Mouse (Mus musculus) myocyte (in vitro differentiated cells): ENCODE data around the gene Hspbap1. TPM values are rescaled to one million over a fixed set of nuclear protein-coding genes. Genes with fewer than 3 reads are reported as not detected.

ENCODE experiments used
- H3K27me3 ChIP-seq: one replicate; pipeline ENCODE4 v1.6.1; 2011; ENCODE audit not compliant: control insufficient read depth, insufficient read depth, insufficient read length
- H3K36me3 ChIP-seq: one replicate; pipeline ENCODE4 v1.6.1; 2011; ENCODE audit not compliant: control insufficient read depth, insufficient read depth
- H3K4me2 ChIP-seq: one replicate; pipeline ENCODE4 v1.6.1; 2011; ENCODE audit warnings: low read depth, control low read depth
- H3K4me3 ChIP-seq: one replicate; pipeline ENCODE4 v1.5.1; 2011; ENCODE audit warnings: mild to moderate bottlenecking, control low read depth, moderate library complexity
- H3K79me2 ChIP-seq: one replicate; pipeline ENCODE4 v1.6.1; 2011; ENCODE audit not compliant: control insufficient read depth, insufficient read depth
- H3ac ChIP-seq: one replicate; pipeline ENCODE4 v1.6.1; 2011; ENCODE audit not compliant: control insufficient read depth, insufficient read length
- CEBPB ChIP-seq: IDR thresholded peaks from 2 replicates; pipeline ENCODE4 v1.6.1; 2011; ENCODE audit warnings: mild to moderate bottlenecking, moderate library complexity; ENCODE audit not compliant: poor library complexity, insufficient read depth, severe bottlenecking
- E2F4 ChIP-seq: IDR thresholded peaks from one replicate; pipeline ENCODE4 v1.6.1; 2011; ENCODE audit warnings: mild to moderate bottlenecking, control low read depth, moderate library complexity; ENCODE audit not compliant: insufficient read depth
- MAX ChIP-seq: IDR thresholded peaks from one replicate; pipeline ENCODE4 v1.6.1; 2011; ENCODE audit warnings: low read depth, mild to moderate bottlenecking, control low read depth
- MYOD1 ChIP-seq, 3 experiments: IDR thresholded peaks; one replicate each; pipeline ENCODE4 v1.6.1; 2011; ENCODE audit warnings: control low read depth in 2 of 3, low read depth in 2 of 3, mild to moderate bottlenecking in 2 of 3, moderate library complexity in 1 of 3; ENCODE audit not compliant: insufficient read length in 2 of 3, control insufficient read depth in 1 of 3
- MYOG ChIP-seq, 3 experiments: IDR thresholded peaks; one replicate each; pipeline ENCODE4 v1.6.1; 2011; ENCODE audit warnings: control low read depth in 2 of 3, low read depth in 2 of 3, mild to moderate bottlenecking in 2 of 3; ENCODE audit not compliant: insufficient read length in 2 of 3, control insufficient read depth in 1 of 3, insufficient read depth in 1 of 3
- POLR2A ChIP-seq: IDR thresholded peaks from one replicate; pipeline ENCODE4 v1.6.1; 2011; ENCODE audit warnings: low read depth, mild to moderate bottlenecking, control low read depth, moderate library complexity; ENCODE audit not compliant: insufficient read length
- POLR2AphosphoS2 ChIP-seq: IDR thresholded peaks from one replicate; pipeline ENCODE4 v1.6.1; 2011; ENCODE audit warnings: low read depth, control low read depth; ENCODE audit not compliant: insufficient read length
- REST ChIP-seq: IDR thresholded peaks from one replicate; pipeline ENCODE4 v1.6.1; 2011; ENCODE audit warnings: mild to moderate bottlenecking, control low read depth, moderate library complexity; ENCODE audit not compliant: insufficient read depth, insufficient read length
- SRF ChIP-seq: IDR thresholded peaks from one replicate; pipeline ENCODE4 v1.6.1; 2011; ENCODE audit warnings: low read depth; ENCODE audit not compliant: control insufficient read depth, insufficient read length
- TCF12 ChIP-seq: IDR thresholded peaks from one replicate; pipeline ENCODE4 v1.6.1; 2011; ENCODE audit warnings: mild to moderate bottlenecking, control low read depth; ENCODE audit not compliant: poor library complexity, insufficient read depth, severe bottlenecking
- TCF3 ChIP-seq: IDR thresholded peaks from one replicate; pipeline ENCODE4 v1.6.1; 2011; ENCODE audit warnings: low read depth, control low read depth; ENCODE audit not compliant: insufficient read length
- USF1 ChIP-seq: IDR thresholded peaks from one replicate; pipeline ENCODE4 v1.6.1; 2011; ENCODE audit warnings: low read depth, mild to moderate bottlenecking, control low read depth, moderate library complexity
- polyA plus RNA-seq: library from polyadenylated mRNA; unstranded; fragments of >200 nt; fragmentation: generic; extraction: Trizol; gene quantifications from one replicate; pipeline ENCODE4 v1.2.1, GENCODE M21; 2012; ENCODE audit warnings: missing spikeins

The Hspbap1 gene
- polyA plus RNA-seq, 1 experiment: 6.3 TPM

DNA sequence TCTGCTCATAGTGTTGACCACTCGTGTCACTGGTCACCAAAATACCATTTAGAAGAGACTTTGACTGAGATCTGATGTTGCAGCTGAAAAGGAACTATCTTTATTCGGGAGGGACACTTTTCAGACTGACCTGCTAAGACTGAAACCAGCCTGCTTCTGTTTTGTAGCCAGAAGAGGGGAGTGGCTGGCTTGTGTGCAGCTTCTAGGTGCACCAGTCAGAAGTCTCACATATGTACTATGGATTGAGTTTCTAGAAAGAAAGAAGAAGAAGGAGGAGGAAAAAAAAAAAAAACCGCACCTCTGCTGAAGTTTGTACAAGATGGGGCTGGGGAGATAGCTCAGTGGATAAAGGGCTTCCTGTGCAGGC, 13.0 kb downstream of the Hspbap1 start:
- H3K27me3 ChIP-seq: no peaks in the 10 kb centered on the region

DNA sequence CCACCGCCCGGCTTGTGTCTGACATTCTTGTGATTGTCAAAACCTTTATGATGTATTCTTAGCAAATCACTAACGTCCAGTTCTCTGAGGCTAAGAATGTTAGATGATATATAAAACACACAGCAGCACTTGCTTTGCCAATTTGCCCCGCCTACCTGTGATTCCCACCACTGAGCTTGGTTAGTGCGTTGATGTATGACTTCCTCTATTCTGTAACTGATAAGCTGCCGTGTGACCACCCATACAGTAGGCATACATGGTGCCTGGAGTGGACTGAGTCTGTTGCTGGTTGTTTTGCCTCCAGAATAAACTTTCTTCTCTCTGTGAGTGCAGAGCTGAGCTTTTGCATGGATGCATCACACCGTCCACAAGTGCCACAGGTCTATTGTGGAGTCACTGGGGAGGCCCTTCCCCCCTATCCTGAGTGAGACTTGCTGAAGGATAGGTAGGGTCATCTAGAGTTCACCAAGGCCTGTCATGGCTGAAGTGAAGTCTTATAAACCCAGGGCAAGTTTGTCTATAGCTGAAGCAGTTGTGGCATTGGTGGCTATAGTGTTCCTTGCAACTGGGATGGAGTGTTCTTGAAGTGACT, 14.1 kb downstream of the Hspbap1 start:
- H3K79me2 ChIP-seq: no peaks in the 10 kb centered on the region
- no peak overlapping the region for H3ac ChIP-seq
- peaks cover 7% of the 10 kb centered on the region for H3K36me3 ChIP-seq
- no peaks in the 10 kb centered on the region for H3K27me3 ChIP-seq
- no peak overlapping the region for H3K4me2 ChIP-seq
- H3K4me3 ChIP-seq: no peak overlapping the region
- TF ChIP-seq POLR2A: no peak
- TF ChIP-seq USF1: no peak
- no peak for TF ChIP-seq CEBPB
- no peak for TF ChIP-seq MYOD1 (IDR thresholded peaks at IDR 0.05; ENCODE audit: control insufficient read depth in 1 of 3, insufficient read length in 2 of 3, low read depth in 2 of 3)
- TF ChIP-seq POLR2AphosphoS2: no peak
- no peak for TF ChIP-seq TCF3
- TF ChIP-seq TCF12: no peak
- TF ChIP-seq E2F4: no peak
- no peak for TF ChIP-seq MAX
- no peak for TF ChIP-seq REST

More for the DNA sequence above, 13.0 kb downstream of the Hspbap1 start:
- Histone ChIP-seq H3K4me3 (no peak overlapping the region), H3K36me3 (peaks cover 7% of the 10 kb centered on the region), H3ac (no peak overlapping the region), H3K4me2 (no peak overlapping the region), H3K79me2 (no peaks in the 10 kb centered on the region)
- TF ChIP-seq POLR2A (no peak), TCF3 (no peak)

- no peaks in the 10 kb centered on the region for H3K79me2 ChIP-seq
- H3K27me3 ChIP-seq: no peaks in the 10 kb centered on the region
- no peak overlapping the region for H3K4me3 ChIP-seq
- H3K4me2 ChIP-seq: no peak overlapping the region
- H3K36me3 ChIP-seq: peaks cover 7% of the 10 kb centered on the region
- no peak overlapping the region for H3ac ChIP-seq
- TF ChIP-seq MYOD1 (IDR thresholded peaks at IDR 0.05; ENCODE audit: control insufficient read depth in 1 of 3, insufficient read length in 2 of 3, low read depth in 2 of 3): no peak
- TF ChIP-seq POLR2AphosphoS2: no peak
- no peak for TF ChIP-seq SRF
- TF ChIP-seq REST: no peak
- no peak for TF ChIP-seq TCF12
- no peak for TF ChIP-seq MAX
- no peak for TF ChIP-seq USF1
- TF ChIP-seq POLR2A: no peak
Measured at GRCm38 (mm10) chr16:35787163-35787562, 17.0 kb downstream of the Hspbap1 start.

DNA sequence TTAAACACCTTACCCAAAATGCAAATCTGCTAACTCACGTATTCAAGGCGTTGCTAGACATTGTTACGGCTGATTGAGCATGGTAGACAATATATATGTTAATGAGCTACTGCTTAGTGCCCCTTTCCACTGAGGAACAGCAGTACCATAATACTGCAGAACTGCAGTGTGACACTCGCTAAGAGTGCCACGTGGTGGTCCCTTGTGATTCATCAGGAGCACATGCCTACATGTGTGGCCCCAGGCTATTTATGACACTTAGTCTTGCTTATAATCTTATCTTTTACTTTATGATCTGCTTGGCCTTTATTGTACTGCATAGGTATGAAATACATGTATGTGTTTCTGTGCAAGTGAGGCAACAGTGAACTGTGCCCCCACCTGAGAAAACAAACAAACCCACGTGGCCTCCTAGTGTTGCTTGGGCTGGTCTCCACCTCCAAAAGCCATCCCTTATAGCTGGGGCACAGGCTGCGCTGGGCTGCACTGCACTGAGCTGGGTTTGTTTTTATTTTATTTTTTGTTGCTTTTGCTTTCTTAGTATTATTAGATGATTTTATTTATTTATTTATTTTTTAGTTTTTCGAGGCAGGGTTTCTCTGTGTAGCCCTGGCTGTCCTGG, 17.5 kb downstream of the Hspbap1 start:
- Histone ChIP-seq H3K4me2 (no peak overlapping the region), H3K79me2 (no peaks in the 10 kb centered on the region), H3K27me3 (no peaks in the 10 kb centered on the region), H3K36me3 (peaks cover 7% of the 10 kb centered on the region), H3ac (no peak overlapping the region), H3K4me3 (no peak overlapping the region)
- TF ChIP-seq E2F4: no peak
- TF ChIP-seq POLR2A: no peak
- TF ChIP-seq TCF3: no peak
- TF ChIP-seq USF1: no peak
- TF ChIP-seq REST: no peak
- TF ChIP-seq POLR2AphosphoS2: no peak
- TF ChIP-seq TCF12: no peak
- no peak for TF ChIP-seq CEBPB
- TF ChIP-seq MAX: no peak
- TF ChIP-seq MYOG (IDR thresholded peaks at IDR 0.05; ENCODE audit: control insufficient read depth in 1 of 3, insufficient read depth in 1 of 3, insufficient read length in 2 of 3, low read depth in 2 of 3): no peak
- TF ChIP-seq MYOD1 (IDR thresholded peaks at IDR 0.05; ENCODE audit: control insufficient read depth in 1 of 3, insufficient read length in 2 of 3, low read depth in 2 of 3): no peak
- TF ChIP-seq SRF: no peak

DNA sequence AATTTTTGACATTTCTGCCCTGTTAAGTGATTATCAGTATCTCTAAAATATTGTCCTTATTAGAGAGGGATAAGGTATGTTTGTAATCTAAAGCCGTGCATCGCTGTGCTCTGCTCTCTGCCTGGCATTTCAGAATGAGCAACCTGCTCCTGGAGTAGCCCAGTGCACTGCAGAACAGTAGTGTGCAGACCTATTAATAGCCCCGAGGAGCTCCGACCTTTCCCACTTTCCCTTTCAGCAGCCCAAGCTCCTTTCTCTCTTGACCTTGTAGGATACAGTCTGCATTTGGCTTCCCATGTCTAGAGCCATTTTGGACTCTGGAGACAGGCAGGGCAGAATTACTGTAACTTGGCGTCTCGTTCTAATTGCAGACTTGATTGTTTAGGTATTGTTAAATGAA, 18.2 kb downstream of the Hspbap1 start:
- Histone ChIP-seq H3ac (no peak overlapping the region), H3K79me2 (no peaks in the 10 kb centered on the region), H3K27me3 (no peaks in the 10 kb centered on the region), H3K36me3 (peaks cover 10% of the 10 kb centered on the region), H3K4me2 (no peak overlapping the region), H3K4me3 (no peak overlapping the region)
- TF ChIP-seq TCF3: no peak
